Mouse (Mus musculus): ENCODE measurements around the gene Obox3. TPM values are rescaled to one million over a fixed set of nuclear protein-coding genes. Genes with fewer than 3 reads are reported as not detected.
"Not testable (repeated sequence)": the region's sequence is repeated elsewhere in the genome, so short reads cannot be mapped to it uniquely, and the experiment has no call there.

Gene Obox3
- total RNA-seq (2021) = not detected
- long read RNA-seq = 0 reads

DNA sequence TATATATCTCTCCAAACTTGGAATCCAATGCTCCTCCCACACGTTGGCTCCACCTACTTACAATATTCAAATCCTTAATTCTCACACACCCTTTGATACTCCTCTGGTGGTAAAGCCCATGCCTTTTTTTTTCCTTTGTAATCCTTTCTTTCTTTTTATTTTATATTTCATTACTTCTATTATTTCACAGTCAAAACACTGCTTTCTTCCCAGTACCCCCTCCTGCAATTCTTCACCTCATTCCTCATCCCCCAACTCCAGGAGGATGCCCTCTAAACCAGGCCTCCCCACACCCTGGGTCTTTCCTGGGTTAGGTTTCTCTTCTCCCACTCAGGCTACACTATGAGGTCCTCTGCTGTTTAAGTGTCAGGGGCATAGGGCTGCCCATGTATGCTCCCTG is at the start of gene Obox3:
TSS of gene Obox3 (minus strand) at position 101 of the 400 bp plus-strand sequence.
- not testable (repeated sequence) for DNase-seq (ENCODE audit: low spot score in 2 of 2)

DNA sequence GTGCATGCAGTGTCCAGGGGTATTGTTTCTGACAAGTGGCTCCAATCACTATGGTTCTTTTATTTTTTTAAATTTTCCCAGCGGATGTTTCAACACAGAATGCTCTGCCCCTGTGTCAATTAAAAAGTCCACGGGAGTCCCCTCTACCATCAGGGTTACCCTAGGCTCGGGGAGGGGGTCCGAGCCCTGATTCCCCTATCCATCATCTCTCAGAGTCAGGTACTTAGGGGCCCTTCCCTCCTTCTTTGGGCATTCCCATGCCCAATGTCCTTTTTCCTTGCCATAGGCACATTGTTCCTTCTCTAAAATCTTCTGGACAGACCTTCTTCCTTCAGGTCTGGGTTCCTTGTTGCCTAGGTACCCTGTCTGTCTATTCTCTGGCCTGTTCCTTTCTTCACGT is 130.3 kb downstream of the Obox3 start:
- not testable (repeated sequence) for DNase-seq (ENCODE audit: low spot score in 2 of 2)

Other genes with a start within 250 kb of the Obox3 start
- not detected for gene Obox5, start 110.2 kb upstream of the Obox3 start, total RNA-seq (2021)
- not detected for gene Obox6, start 199.8 kb upstream of the Obox3 start, total RNA-seq (2021)
- not detected for gene Crx, start 240.1 kb upstream of the Obox3 start, total RNA-seq (2021)
- under 1 TPM in 1 of 2 experiments, not detected in 1; 0.23 TPM for gene Crxos, start 242.7 kb upstream of the Obox3 start, total RNA-seq (2021)

Measured in layer of hippocampus, postnatal 10 days (tissue).